Mouse (Mus musculus): Measurements from ENCODE around the gene Dhx32.

DNA sequence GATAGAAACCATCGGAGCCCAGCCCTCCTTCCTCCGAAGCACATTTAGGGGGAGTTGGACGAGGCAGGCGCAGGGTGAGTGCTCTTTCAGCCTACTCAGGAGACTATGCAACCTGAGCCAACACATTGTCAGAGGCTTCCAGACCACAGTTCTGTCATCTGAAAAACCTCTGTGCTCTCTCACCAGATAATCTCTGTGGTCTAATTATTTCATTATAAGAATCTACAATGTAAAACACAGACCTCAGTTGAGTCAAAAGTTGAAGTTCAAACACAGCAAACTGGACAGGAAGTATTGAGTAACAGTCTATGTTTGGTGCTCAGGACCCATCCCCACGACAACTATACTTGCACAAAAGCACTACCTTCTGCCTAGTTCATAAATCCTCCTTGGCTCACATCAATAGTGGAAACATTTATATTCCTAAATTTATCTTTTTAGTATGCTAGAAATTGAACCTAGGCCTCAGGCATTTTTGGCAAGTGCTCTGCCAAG is 24.5 kb downstream of the Dhx32 start:
- no peak for TF ChIP-seq CHD2 (IDR thresholded peaks at IDR 0.05; ENCODE audit: low read depth, low read length)
- no peak for TF ChIP-seq HCFC1 (IDR thresholded peaks at IDR 0.05; ENCODE audit: borderline replicate concordance, insufficient read depth, low read length)
- TF ChIP-seq MAFK (IDR thresholded peaks at IDR 0.05; ENCODE audit: insufficient read depth, low read depth, low read length) = no peak
